Mouse (Mus musculus): ENCODE results near the gene Dpy19l3.

GRCm38 (mm10) chr7:35774127-35774526, 19.9 kb upstream of the Dpy19l3 start:
- TF ChIP-seq CTCF (IDR thresholded peaks at IDR 0.05; ENCODE audit: extremely low read depth, insufficient read depth, insufficient read length, insufficient replicate concordance) (no peak), POLR2A (IDR thresholded peaks at IDR 0.05; ENCODE audit: low read depth, low read length) (no peak)

All from spleen, adult 2 months (tissue).